Mouse (Mus musculus): ENCODE results near the gene Il12rb1. TPM values are rescaled to one million over a fixed set of nuclear protein-coding genes. Genes with fewer than 3 reads are reported as not detected.
A peak's percentile ranks its signal among the peaks of the same experiment; 100 is the strongest.

Il12rb1 gene
- polyA plus RNA-seq, 1 experiment from 2014 or later = 0.36 TPM

DNA sequence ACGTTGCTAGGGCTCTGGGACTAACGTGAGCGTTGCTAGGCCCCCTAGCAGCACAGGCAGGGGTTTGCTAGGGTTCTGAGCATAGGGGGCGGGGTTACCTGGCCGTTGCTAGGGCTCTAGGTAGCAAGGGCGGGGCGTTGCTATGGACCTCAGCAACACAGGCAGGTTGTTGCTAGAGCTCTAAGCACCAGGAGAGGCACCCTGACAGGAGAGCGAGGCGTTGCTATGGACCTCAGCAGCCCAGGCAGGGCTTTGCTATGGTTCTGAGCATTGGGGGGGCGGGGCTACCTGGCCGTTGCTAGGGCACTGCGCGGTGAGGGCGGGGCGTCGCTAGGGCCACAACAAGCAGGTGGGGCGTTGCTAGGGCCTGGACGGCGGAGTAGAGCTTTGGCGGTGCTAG, 15.5 kb upstream of the Il12rb1 start:
- Histone ChIP-seq H3K27me3 (replicated peaks) (peaks cover 4% of the 10 kb centered on the region; the same call in 1 of the 2 replicates), H3K27ac (peak overlapping the region; percentile 88), H3K4me2 (peak overlapping the region; percentile 53), H3K9me3 (no peaks in the 10 kb centered on the region), H3K4me1 (peaks cover 43% of the 10 kb centered on the region), H3K4me3 (peak overlapping the region; percentile 59), H3K9ac (peak overlapping the region; percentile 73), H3K36me3 (replicated peaks) (0 out of 2 replicates have a peak, but pooled peaks cover 6% of the 10 kb centered on the region)
- under 1% methylated on average over 20 of the region's 20 CpGs for WGBS
- no peak; the same call in 1 of the 2 replicates for ATAC-seq (replicated peaks)

DNA sequence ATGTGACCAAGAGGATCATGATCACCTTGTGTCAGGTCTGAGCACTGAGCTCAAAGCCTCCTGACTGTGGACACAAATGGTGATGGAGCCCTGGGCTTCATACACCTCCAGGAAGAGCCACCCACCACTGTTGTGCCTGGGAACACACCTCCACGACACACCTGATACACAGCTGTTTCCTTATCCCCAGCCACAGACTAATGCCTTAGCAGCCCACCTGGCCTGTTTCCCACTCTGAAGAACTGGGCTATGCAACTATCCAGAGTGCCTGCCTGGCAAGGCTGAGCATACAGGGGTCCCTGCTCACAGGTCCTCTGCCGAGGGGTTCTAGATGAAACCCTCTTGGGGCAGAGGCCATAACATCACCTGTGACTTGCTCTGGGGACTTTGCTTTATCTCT, 14.0 kb upstream of the Il12rb1 start:
- no peak overlapping the region for H3K27ac ChIP-seq
- no peak overlapping the region for H3K9ac ChIP-seq
- no peak overlapping the region for H3K4me3 ChIP-seq
- peaks cover 53% of the 10 kb centered on the region for H3K4me1 ChIP-seq
- ATAC-seq (replicated peaks) = no peak
- no peaks in the 10 kb centered on the region for H3K9me3 ChIP-seq
- H3K4me2 ChIP-seq = no peak overlapping the region
- H3K36me3 ChIP-seq (replicated peaks) = no peaks in the 10 kb centered on the region
- WGBS = 89% methylated on average over 2 of the region's 2 CpGs
- peaks cover 14% of the 10 kb centered on the region for H3K27me3 ChIP-seq (replicated peaks)

DNA sequence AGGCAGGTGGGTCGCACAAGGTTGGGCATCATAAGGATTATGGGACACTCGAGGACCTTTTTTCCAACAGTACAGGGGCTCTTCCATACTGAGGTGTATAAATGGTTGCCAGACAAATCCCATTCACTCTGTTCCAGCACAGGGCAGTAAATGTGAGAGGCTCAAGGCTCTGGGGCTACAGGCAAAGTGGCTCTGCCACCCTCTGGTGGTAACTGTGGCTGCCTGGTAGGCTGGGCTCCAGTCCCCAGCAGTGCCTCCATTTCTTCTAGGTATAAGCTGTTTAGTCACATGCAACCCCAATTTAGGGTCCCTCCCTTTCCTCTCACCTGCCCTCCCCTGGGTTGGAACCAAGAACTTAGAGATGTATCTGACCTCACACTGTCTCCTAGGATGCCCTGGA, 12.9 kb upstream of the Il12rb1 start:
- H3K4me3 ChIP-seq = no peak overlapping the region

DNA sequence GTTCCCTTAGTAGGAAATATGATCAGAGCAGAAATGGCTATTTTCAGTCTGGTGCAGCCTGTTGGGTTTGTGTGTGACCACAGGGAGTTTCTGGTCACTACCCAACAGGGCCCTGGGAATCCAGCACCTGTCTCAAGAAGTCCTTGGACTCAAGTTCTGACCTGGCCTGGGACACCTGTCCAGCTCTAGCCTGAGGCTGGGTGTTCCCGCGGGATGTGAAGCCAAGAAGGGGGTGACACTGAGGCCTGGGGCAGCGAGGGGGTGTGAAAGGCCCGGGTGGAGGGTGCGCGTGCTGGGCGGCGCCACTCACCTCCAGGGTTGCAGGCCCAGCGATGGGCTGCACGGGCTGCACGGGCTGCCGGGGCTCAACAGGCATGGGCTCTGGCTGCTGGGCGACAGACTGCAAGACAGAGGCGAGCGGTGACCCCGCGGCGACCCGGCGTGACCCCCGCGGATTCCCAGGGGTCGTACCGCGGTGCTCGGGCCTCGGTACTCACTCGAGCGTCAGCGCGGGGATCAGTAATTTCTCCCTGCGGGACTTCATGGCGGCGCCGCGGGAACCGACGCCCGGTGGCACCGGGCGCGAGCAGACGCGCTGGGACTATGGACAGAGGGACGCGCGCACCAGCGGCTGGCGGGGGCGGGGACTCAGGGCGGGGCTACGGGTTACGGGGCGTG, 11.7 kb upstream of the Il12rb1 start:
- Histone ChIP-seq H3K9ac (peak overlapping the region; percentile 71), H3K4me3 (peak overlapping the region; percentile 60), H3K27me3 (replicated peaks) (peaks cover 30% of the 10 kb centered on the region), H3K4me2 (peak overlapping the region; percentile 93), H3K4me1 (peaks cover 43% of the 10 kb centered on the region), H3K9me3 (no peaks in the 10 kb centered on the region), H3K27ac (peak overlapping the region; percentile 67), H3K36me3 (replicated peaks) (no peaks in the 10 kb centered on the region)
- ATAC-seq (replicated peaks) = peak; percentile 0
- WGBS = 2% methylated on average over 54 of the region's 54 CpGs

More for the DNA sequence above, 12.9 kb upstream of the Il12rb1 start:
- no peak overlapping the region for H3K27ac ChIP-seq
- H3K4me1 ChIP-seq = peaks cover 51% of the 10 kb centered on the region
- H3K27me3 ChIP-seq (replicated peaks) = peaks cover 25% of the 10 kb centered on the region
- 87% methylated on average over 2 of the region's 2 CpGs for WGBS
- no peaks in the 10 kb centered on the region for H3K36me3 ChIP-seq (replicated peaks)
- H3K9ac ChIP-seq = no peak overlapping the region
- no peak for ATAC-seq (replicated peaks)
- no peaks in the 10 kb centered on the region for H3K9me3 ChIP-seq
- no peak overlapping the region for H3K4me2 ChIP-seq

DNA sequence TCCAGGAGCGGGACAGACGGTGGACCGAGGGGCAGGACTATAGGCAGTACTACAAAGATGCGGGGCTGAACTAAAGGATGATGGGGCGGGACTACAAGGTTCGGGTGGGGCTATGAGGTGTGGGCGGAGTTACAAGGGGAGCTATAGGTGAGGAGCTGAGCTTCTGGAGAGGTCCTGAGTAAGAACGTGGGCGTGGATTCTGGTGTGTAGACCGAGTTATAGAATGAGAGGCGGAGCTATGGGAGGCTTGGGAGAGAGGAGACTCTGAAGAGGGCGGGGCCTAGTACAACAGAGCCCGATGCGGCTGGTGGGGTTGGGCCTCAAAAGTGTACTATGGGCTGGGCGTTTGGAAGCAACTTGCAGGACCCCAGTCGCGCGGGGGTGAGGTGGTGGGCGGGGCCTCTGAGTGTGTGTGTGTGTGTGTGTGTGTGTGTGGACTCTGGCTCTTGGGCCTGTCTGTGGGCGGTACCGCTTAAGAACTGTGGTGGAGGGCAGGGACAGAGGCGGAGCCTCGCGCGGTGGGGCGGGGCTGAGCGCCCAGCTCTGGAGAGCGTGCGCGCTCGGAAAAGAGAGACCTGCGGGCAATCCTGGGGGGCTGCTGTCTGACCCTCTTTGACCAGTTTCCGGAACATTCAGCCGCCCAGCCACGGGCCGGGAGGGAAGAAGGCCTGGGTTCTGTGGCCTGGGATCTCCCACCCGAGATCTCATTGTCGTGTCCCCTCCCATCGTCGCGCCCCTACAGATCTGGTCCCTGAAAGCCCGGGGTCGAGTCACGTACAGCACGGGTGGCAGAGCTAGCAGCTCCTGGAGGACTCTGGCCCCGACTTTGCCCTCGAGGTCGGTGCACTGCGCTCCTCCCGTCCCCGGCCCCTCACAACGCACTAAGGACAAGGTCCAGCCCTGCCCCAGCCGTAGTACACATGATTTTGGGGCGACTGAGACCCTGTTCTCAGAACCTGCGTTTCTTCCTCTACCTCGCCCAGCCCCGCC, 10.9 kb upstream of the Il12rb1 start:
- peak; percentile 87 for ATAC-seq (replicated peaks)
- H3K4me3 ChIP-seq = peak overlapping the region; percentile 60
- peak overlapping the region; percentile 93 for H3K4me2 ChIP-seq
- H3K9ac ChIP-seq = peak overlapping the region; percentile 71
- 1% methylated on average over 55 of the region's 57 CpGs for WGBS
- H3K36me3 ChIP-seq (replicated peaks) = no peaks in the 10 kb centered on the region
- peaks cover 32% of the 10 kb centered on the region for H3K27me3 ChIP-seq (replicated peaks)
- H3K27ac ChIP-seq = peak overlapping the region; percentile 67
- peaks cover 37% of the 10 kb centered on the region for H3K4me1 ChIP-seq
- no peaks in the 10 kb centered on the region for H3K9me3 ChIP-seq

DNA sequence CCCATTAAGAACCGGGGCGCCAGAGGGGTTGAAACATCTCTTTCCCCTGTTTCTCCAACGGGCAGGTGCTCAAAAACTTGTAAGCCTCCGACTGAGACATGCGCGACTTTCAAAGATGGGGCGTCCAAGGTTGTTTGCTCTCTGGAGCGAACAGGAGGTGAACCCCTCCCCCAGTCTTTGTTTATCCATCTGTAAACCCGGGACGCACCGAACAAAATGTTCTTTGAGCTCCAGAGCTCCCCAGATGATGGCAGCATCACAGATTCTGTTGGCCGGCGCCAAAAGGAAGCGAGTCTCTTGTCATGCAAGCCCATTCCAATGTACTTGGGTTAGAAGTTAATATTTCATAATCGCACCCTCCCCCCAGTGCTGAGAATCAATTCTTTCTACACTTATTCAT, 10.0 kb upstream of the Il12rb1 start:
- Histone ChIP-seq H3K9me3 (no peaks in the 10 kb centered on the region), H3K27ac (no peak overlapping the region), H3K4me1 (peaks cover 31% of the 10 kb centered on the region), H3K36me3 (replicated peaks) (no peaks in the 10 kb centered on the region), H3K4me3 (peak overlapping the region; percentile 60), H3K27me3 (replicated peaks) (peaks cover 41% of the 10 kb centered on the region), H3K4me2 (peak overlapping the region; percentile 93), H3K9ac (peak overlapping the region; percentile 71; the same call in 1 of the 2 replicates)
- WGBS = 13% methylated on average over 15 of the region's 15 CpGs
- ATAC-seq (replicated peaks) = no peak

DNA sequence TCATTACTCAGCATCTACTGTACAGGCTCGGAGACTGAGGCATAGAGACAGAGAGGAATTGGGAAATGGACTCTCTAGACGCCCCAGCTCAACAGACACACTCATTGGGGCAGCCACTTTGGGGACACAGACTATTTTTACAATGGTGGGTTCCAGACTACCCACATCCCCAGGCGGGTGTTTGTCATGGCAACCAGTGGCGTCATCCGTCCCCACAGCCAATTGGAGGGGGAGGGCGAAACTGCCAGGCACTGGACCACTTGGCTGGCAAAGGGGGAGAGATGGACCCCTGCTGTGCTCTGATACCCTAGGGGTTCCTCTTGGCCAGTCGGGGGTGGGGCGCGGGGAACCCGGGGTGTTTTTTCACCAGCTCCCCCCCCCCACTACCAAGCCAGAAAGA, 7.6 kb upstream of the Il12rb1 start:
- Histone ChIP-seq H3K27ac (no peak overlapping the region), H3K9ac (no peak overlapping the region), H3K9me3 (no peaks in the 10 kb centered on the region), H3K27me3 (replicated peaks) (peaks cover 57% of the 10 kb centered on the region), H3K4me1 (peaks cover 44% of the 10 kb centered on the region), H3K4me2 (no peak overlapping the region), H3K36me3 (replicated peaks) (no peaks in the 10 kb centered on the region), H3K4me3 (no peak overlapping the region)
- 44% methylated on average over 10 of the region's 10 CpGs for WGBS
- ATAC-seq (replicated peaks) = no peak

DNA sequence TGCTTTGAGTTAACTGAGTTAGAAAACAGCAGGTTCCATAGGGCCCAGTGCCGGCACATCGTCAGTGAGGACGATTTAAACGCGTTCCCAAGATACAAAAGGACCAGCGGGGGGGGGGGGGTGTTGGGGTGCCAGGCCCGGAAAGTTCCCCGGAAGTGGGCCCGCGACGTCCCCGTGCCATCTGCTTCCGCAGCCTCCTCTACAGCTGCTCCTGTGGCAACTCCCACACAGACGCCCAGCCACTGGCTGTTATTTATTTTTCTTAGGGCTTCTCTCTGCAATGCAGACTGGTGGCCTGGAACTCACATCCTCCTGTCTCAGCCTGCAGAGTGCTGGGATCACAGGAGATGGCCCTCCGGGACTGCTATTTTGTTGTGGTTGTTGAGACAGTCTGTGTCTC, 7.1 kb upstream of the Il12rb1 start:
- H3K4me1 ChIP-seq = peaks cover 40% of the 10 kb centered on the region
- ATAC-seq (replicated peaks) = no peak
- H3K4me3 ChIP-seq = no peak overlapping the region
- WGBS = 36% methylated on average over 15 of the region's 15 CpGs
- no peak overlapping the region for H3K27ac ChIP-seq
- no peaks in the 10 kb centered on the region for H3K9me3 ChIP-seq
- H3K36me3 ChIP-seq (replicated peaks) = no peaks in the 10 kb centered on the region
- no peak overlapping the region for H3K4me2 ChIP-seq
- peaks cover 62% of the 10 kb centered on the region for H3K27me3 ChIP-seq (replicated peaks)
- H3K9ac ChIP-seq = no peak overlapping the region

DNA sequence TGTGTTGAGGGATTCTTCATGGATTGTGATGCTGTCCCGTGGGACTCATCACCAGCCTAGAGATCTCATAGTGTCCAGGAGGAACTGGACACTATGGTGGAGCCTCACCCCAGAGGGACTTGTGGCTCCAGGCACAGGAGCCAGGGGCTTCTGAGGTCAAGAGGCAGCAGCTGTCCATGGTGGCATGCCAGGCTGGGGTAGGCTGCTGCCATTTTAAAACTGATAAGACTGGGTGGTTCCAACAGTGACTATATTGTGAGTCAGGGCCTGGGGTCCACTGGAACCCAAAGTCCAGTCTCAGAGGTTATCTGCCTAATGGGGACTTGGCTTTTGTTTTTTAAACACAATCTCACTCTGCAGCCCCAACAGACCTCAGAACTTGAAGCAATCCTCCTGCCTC, 6.4 kb upstream of the Il12rb1 start:
- H3K4me3 ChIP-seq = no peak overlapping the region
- peaks cover 34% of the 10 kb centered on the region for H3K4me1 ChIP-seq
- no peaks in the 10 kb centered on the region for H3K9me3 ChIP-seq
- no peak for ATAC-seq (replicated peaks)
- no peaks in the 10 kb centered on the region for H3K36me3 ChIP-seq (replicated peaks)
- peaks cover 68% of the 10 kb centered on the region for H3K27me3 ChIP-seq (replicated peaks)
- WGBS = 87% methylated on average over 1 of the region's 1 CpGs
- H3K9ac ChIP-seq = no peak overlapping the region
- no peak overlapping the region for H3K4me2 ChIP-seq
- no peak overlapping the region for H3K27ac ChIP-seq

DNA sequence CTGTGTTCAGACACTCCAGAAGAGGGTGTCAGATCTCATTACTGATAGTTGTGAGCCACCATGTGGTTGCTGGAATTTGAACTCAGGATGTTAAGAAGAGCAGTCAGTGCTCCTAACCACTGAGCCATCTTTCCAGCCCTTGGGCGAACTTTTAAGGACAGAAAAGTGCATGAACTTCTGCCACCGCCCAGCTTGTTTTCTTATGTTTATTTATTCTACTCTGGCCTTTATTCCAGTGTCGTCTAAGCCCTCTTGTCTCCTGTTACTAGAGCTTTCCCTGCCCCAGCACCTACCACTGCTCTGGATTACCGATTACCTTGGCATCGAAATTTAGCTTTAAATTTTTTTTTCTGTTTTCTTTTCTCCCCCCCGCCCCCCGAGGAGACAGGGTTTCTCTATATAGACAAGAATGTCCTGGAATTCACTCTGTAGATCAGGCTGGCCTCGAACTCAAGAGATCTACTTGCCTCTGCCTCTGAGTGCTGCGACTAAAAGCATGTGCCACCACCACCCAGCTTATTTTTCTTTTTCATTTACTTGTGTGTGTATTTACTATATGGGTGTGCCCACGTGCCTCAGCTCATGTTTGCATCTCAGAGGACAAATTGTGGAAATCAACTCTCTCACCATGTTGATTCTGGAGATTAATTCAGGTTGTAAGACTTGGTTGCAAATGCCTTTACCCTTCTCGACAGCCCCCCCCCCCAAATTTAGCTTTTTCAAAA, 5.3 kb upstream of the Il12rb1 start:
- Histone ChIP-seq H3K4me1 (peaks cover 28% of the 10 kb centered on the region), H3K4me2 (no peak overlapping the region), H3K27ac (no peak overlapping the region), H3K27me3 (replicated peaks) (peaks cover 70% of the 10 kb centered on the region), H3K4me3 (no peak overlapping the region), H3K9me3 (no peaks in the 10 kb centered on the region), H3K9ac (no peak overlapping the region), H3K36me3 (replicated peaks) (no peaks in the 10 kb centered on the region)
- no peak for ATAC-seq (replicated peaks)
- 75% methylated on average over 11 of the region's 11 CpGs for WGBS

DNA sequence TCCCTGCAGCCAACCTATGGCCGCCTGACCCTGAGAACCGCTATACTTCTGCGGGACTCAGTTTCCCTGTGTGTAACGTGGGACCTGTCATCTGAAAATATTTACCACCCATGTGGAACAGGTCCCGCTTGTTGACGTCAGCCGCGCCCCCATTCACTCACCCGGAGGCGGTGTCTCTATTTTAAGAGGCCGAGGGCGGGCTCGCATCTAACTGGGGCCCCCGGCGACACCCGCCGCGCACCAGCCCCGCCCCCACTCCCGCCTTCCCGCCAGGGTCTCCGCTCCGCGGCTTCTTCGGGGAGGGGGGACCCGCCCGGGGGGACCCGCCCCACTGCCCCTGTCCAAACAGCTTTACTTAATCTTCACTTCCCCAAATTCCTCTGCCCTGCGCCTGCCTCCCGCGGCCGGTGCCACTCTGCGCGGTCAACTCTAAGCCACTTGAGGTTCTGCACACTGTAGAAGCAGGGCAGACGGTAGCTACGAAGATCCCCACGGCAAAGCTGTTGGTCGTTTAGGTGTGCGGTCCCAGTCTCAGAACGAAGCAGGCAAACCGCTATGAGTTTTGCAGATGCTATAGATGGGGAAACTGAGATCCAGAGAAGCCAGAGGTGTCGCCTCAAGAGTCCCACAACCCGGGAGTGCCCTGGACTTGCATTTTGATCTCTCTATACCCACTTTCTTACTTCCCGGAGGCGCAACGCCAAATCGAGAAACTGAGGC, 4.3 kb upstream of the Il12rb1 start:
- H3K27ac ChIP-seq = no peak overlapping the region
- H3K4me3 ChIP-seq = peak overlapping the region; percentile 55
- no peaks in the 10 kb centered on the region for H3K36me3 ChIP-seq (replicated peaks)
- 2% methylated on average over 44 of the region's 47 CpGs for WGBS
- no peak overlapping the region for H3K9ac ChIP-seq
- H3K4me2 ChIP-seq = peak overlapping the region; percentile 88
- H3K4me1 ChIP-seq = peaks cover 21% of the 10 kb centered on the region
- no peaks in the 10 kb centered on the region for H3K9me3 ChIP-seq
- H3K27me3 ChIP-seq (replicated peaks) = peaks cover 63% of the 10 kb centered on the region
- ATAC-seq (replicated peaks) = 0 out of 2 replicates have a peak, but pooled peaks have one; percentile 18

All from midbrain, embryonic 15.5 days (tissue).